Mouse (Mus musculus) brown adipose tissue, adult 24 weeks (tissue): ENCODE data around the gene Ccr8. TPM values are rescaled to one million over a fixed set of nuclear protein-coding genes. Genes with fewer than 3 reads are reported as not detected.
A peak's percentile ranks its signal among the peaks of the same experiment; 100 is the strongest.
"Not testable (repeated sequence)": the region's sequence is repeated elsewhere in the genome, so short reads cannot be mapped to it uniquely, and the experiment has no call there.

Experiments
- H3K27ac ChIP-seq: fragments of 200-500 bp; replicated peaks from 2 replicates; pipeline ENCODE4 v1.5.1; 2012; ENCODE audit warnings: low read depth, mild to moderate bottlenecking, low read length
- H3K4me1 ChIP-seq: fragments of 200-500 bp; 2 replicates; pipeline ENCODE4 v1.6.1; 2012; ENCODE audit warnings: low read length, mixed read lengths; ENCODE audit not compliant: control insufficient read depth, insufficient read depth, insufficient read length
- H3K4me3 ChIP-seq: fragments of 200-500 bp; 2 replicates; pipeline ENCODE4 v1.5.1; 2012; ENCODE audit warnings: low read depth, mild to moderate bottlenecking, low read length, moderate library complexity; ENCODE audit not compliant: insufficient read depth
- polyA plus RNA-seq: library from polyadenylated mRNA; stranded (reverse); fragments of >200 nt; gene quantifications from 2 replicates; pipeline ENCODE4 v1.2.4, GENCODE M21; 2012; ENCODE audit not compliant: missing spikeins, insufficient read depth, insufficient read length

Gene Ccr8
- polyA plus RNA-seq, 1 experiment: not detected

GRCm38 (mm10) chr9:120080546-120081108 lies 11.3 kb upstream of the Ccr8 start:
- Histone ChIP-seq H3K27ac (no peak overlapping the region), H3K4me3 (no peak overlapping the region), H3K4me1 (no peaks in the 10 kb centered on the region)

GRCm38 (mm10) chr9:120081247-120081646 lies 10.7 kb upstream of the Ccr8 start:
- no peaks in the 10 kb centered on the region for H3K4me1 ChIP-seq
- H3K4me3 ChIP-seq: no peak overlapping the region
- H3K27ac ChIP-seq: no peak overlapping the region

GRCm38 (mm10) chr9:120081967-120082366 lies 9.9 kb upstream of the Ccr8 start:
- no peak overlapping the region for H3K27ac ChIP-seq
- no peaks in the 10 kb centered on the region for H3K4me1 ChIP-seq
- H3K4me3 ChIP-seq: no peak overlapping the region

DNA sequence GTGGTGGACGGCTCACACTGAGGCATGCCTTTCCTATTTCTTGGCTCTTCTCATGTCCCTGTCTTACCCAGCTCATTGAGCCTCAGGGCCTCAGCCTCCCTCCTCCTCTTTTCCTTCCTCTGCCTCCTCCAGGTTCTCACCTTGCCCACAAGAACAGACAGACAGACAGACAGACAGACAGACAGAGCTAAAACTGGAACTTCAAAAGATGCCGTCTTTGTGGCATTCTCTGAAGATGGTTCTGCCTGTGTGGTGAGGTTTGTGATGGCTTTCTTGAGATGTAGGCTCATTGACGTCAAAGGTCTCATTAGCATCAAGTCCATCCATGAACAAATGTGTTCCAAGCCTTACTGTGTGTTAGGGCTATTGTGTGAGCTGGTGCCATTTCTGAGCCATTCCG lies 9.2 kb upstream of the Ccr8 start:
- H3K4me1 ChIP-seq: no peaks in the 10 kb centered on the region
- H3K27ac ChIP-seq: no peak overlapping the region
- H3K4me3 ChIP-seq: no peak overlapping the region

- Histone ChIP-seq H3K4me3 (no peak overlapping the region), H3K4me1 (no peaks in the 10 kb centered on the region), H3K27ac (no peak overlapping the region)
Measured at GRCm38 (mm10) chr9:120083158-120083894, 8.6 kb upstream of the Ccr8 start.

GRCm38 (mm10) chr9:120084406-120084805 lies 7.5 kb upstream of the Ccr8 start:
- no peak overlapping the region for H3K4me3 ChIP-seq
- H3K4me1 ChIP-seq: no peaks in the 10 kb centered on the region
- no peak overlapping the region for H3K27ac ChIP-seq

GRCm38 (mm10) chr9:120089125-120089524 lies 2.8 kb upstream of the Ccr8 start:
- H3K27ac ChIP-seq: no peak overlapping the region

GRCm38 (mm10) chr9:120091086-120091485 lies 828 bp upstream of the Ccr8 start:
- no peak overlapping the region for H3K27ac ChIP-seq
- H3K4me3 ChIP-seq: no peak overlapping the region
- H3K4me1 ChIP-seq: no peaks in the 10 kb centered on the region

More at GRCm38 (mm10) chr9:120089125-120089524, 2.8 kb upstream of the Ccr8 start:
- H3K4me3 ChIP-seq: no peak overlapping the region
- no peaks in the 10 kb centered on the region for H3K4me1 ChIP-seq

- Histone ChIP-seq H3K4me3 (no peak overlapping the region), H3K4me1 (no peaks in the 10 kb centered on the region), H3K27ac (no peak overlapping the region)
Measured at GRCm38 (mm10) chr9:120093701-120094100, 1.8 kb downstream of the Ccr8 start.

- Histone ChIP-seq H3K4me3 (no peak overlapping the region), H3K27ac (no peak overlapping the region), H3K4me1 (no peaks in the 10 kb centered on the region)
Measured at GRCm38 (mm10) chr9:120095886-120096285, 4.0 kb downstream of the Ccr8 start.

DNA sequence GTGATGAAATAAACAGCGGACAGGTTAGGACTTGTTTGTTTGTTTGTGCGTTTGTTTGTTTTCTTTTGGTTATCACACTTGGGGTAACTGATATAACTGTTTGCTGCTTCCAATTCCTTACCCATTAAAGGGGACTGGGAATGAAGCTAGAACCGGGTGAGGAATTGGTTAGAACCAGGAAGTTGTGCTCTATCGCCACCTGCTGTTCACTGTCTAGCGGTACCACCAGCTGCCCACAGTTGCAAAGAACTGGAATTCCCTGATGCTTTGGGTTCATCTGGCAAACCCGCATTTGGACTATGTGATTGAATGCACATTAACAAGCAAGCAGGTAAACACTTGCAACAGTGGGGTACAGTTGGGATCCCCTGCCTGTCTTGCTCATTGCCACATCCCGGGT lies 6.8 kb downstream of the Ccr8 start:
- Histone ChIP-seq H3K4me3 (no peak overlapping the region), H3K4me1 (no peaks in the 10 kb centered on the region), H3K27ac (no peak overlapping the region)

- H3K4me1 ChIP-seq: no peaks in the 10 kb centered on the region
- no peak overlapping the region for H3K4me3 ChIP-seq
- no peak overlapping the region for H3K27ac ChIP-seq
Measured at GRCm38 (mm10) chr9:120099304-120099703, 7.4 kb downstream of the Ccr8 start.

DNA sequence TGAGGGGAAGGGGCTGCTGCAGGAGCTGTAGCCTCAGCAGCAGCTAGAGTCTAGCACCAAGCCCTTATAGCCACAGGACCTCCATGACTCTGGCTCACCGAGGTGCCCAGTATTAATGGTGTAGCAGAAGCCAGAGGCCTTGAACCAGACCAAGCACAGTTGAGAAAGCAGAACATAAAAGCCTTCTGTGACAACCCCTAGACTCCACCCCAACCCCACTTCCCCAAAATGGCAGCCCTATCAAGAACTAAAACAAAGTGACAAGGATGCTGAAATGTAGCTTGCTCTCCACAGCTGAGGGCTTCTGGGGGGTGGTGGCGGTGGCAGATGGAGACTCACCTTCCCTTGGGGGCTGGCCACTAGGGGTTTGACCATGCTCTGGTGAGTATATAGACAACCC lies 9.3 kb downstream of the Ccr8 start:
- H3K4me1 ChIP-seq: no peaks in the 10 kb centered on the region
- H3K4me3 ChIP-seq: no peak overlapping the region
- no peak overlapping the region for H3K27ac ChIP-seq

DNA sequence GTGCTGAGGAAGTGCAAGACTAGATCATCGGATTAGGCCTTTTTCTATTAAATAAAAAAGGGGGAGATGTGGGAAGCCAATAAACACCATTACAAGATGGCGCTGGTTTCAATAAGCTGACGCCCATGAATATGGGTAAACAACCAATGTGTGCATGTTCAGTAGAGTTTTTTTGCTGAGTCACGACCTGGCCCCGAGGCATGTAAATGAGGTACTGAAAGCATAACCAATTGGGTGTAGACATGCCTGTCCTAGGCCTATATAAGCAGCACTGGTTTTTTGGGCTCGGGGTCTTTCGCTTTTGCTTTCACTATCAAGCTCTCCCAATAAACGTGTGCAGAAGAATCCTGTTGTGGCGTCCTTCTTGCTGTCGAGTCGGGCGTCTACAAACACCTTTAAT lies 17.0 kb downstream of the Ccr8 start:
- not testable (repeated sequence) for H3K27ac ChIP-seq, H3K4me3 ChIP-seq, H3K4me1 ChIP-seq

GRCm38 (mm10) chr9:120110211-120111018 lies 18.5 kb downstream of the Ccr8 start, which contains the start of gene Slc25a38:
Gene Slc25a38, plus strand, starts transcription at chr9:120110374.
- H3K27ac ChIP-seq: peak within 1 kb of the TSS; percentile 88
- peak within 1 kb of the TSS; percentile 86 for H3K4me3 ChIP-seq
- H3K4me1 ChIP-seq: peaks cover 4% of the 10 kb centered on the region; the same call in 1 of the 2 replicates
